Mouse (Mus musculus): Measurements from ENCODE around the gene Myo5a. TPM values are rescaled to one million over a fixed set of nuclear protein-coding genes. Genes with fewer than 3 reads are reported as not detected.
A peak's percentile ranks its signal among the peaks of the same experiment; 100 is the strongest.

Myo5a gene
- polyA plus RNA-seq, 1 experiment = 16.8 TPM

DNA sequence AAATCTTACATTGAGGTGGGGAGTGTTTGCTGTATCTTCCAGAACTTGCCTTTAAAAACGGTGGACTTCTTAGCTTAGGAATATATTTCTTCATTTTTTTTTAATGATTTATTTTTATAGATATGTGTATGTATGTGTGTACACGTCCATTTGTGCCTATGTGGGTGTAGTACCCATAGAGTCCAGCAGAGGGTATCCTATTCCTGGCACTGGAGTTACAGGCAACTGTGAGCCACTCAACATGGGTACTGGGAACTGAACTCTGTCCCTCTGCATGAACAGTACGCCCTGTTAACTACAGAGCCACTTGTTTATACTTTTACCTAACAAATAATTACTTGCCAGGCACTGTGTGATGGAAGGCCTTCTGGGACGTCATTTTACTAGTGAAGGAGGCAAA lies 188.8 kb downstream of the Myo5a start:
- peaks cover 6% of the 10 kb centered on the region for H3K4me1 ChIP-seq (ENCODE audit: control insufficient read depth, insufficient read depth, low read length)
- H3K4me3 ChIP-seq (replicated peaks; ENCODE audit: control insufficient read depth, low read depth, low read length) = no peak overlapping the region
- TF ChIP-seq POLR2A (IDR thresholded peaks at IDR 0.05; ENCODE audit: borderline replicate concordance, control insufficient read depth, low read depth, low read length) = no peak
- TF ChIP-seq CTCF (IDR thresholded peaks at IDR 0.05; ENCODE audit: control insufficient read depth, insufficient read depth, low read length) = no peak
- 81% methylated on average over 4 of the region's 4 CpGs for WGBS
- no peak overlapping the region for H3K27ac ChIP-seq (ENCODE audit: control insufficient read depth, insufficient read depth, low read depth, low read length, poor library complexity)

DNA sequence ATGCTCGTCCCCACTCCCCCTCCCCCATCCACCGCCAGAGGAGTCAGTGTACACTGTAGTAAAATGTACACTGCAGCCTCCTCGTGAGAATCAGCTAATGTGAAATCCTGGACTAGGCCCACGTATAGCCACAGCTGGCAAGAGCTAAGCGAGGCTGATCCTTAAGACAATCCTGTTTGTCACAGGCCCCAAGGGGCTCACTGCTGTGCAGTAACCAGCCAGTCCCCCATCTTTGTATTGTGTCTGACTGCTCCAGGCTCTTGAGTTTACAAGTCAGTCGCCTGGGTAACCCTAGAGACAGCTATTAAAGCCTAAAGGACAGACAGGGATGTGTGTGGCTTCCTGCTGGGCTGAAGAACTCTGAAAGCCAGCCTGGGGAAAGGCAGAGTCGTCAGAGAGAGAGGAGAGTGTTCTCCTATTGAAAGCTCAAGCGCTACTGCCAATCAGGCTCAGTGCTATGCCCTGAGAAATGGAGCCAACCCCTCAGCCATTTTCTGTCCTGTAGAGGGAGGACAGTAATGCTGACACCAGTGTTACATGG lies 190.6 kb downstream of the Myo5a start:
- H3K4me3 ChIP-seq (replicated peaks; ENCODE audit: control insufficient read depth, low read depth, low read length) = no peak overlapping the region
- TF ChIP-seq POLR2A (IDR thresholded peaks at IDR 0.05; ENCODE audit: borderline replicate concordance, control insufficient read depth, low read depth, low read length) = no peak
- no peak for TF ChIP-seq CTCF (IDR thresholded peaks at IDR 0.05; ENCODE audit: control insufficient read depth, insufficient read depth, low read length)
- H3K27ac ChIP-seq (ENCODE audit: control insufficient read depth, insufficient read depth, low read depth, low read length, poor library complexity) = no peak overlapping the region
- peaks cover 2% of the 10 kb centered on the region; the same call in 1 of the 2 replicates for H3K4me1 ChIP-seq (ENCODE audit: control insufficient read depth, insufficient read depth, low read length)
- WGBS = 43% methylated on average over 8 of the region's 8 CpGs

DNA sequence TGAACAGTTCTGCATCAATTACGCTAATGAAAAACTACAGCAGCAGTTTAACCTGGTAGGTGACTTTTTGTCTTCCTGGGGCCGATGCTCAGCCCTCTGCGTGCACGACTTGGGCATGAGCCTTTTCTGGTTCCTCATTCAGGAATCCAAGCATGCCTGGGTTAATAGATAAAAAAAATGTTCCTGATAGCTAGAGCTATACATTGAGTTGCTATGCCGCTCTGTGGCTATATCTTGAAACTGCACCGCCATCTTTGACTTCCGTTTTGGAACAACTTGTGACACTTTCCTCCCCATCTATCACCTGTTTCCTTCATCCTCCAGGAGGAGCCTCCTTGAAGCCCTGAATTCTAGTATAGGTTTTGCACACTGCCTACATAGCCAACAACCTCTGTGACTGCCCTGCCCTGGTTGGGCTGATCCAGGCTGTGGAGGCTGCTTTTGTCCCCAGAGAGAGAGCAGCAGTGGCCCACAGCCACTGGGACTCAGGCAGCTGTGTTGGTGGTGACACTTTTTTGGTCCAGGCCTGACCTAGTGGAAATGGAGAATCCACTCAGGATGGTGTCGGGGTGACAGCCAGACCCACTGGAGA lies 191.5 kb downstream of the Myo5a start:
- WGBS = 14% methylated on average over 8 of the region's 8 CpGs
- no peak overlapping the region for H3K27ac ChIP-seq (ENCODE audit: control insufficient read depth, insufficient read depth, low read depth, low read length, poor library complexity)
- peaks cover 2% of the 10 kb centered on the region; the same call in 1 of the 2 replicates for H3K4me1 ChIP-seq (ENCODE audit: control insufficient read depth, insufficient read depth, low read length)
- H3K4me3 ChIP-seq (replicated peaks; ENCODE audit: control insufficient read depth, low read depth, low read length) = peak overlapping the region; percentile 3
- TF ChIP-seq CTCF (IDR thresholded peaks at IDR 0.05; ENCODE audit: control insufficient read depth, insufficient read depth, low read length) (no peak), POLR2A (IDR thresholded peaks at IDR 0.05; ENCODE audit: borderline replicate concordance, control insufficient read depth, low read depth, low read length) (no peak)

DNA sequence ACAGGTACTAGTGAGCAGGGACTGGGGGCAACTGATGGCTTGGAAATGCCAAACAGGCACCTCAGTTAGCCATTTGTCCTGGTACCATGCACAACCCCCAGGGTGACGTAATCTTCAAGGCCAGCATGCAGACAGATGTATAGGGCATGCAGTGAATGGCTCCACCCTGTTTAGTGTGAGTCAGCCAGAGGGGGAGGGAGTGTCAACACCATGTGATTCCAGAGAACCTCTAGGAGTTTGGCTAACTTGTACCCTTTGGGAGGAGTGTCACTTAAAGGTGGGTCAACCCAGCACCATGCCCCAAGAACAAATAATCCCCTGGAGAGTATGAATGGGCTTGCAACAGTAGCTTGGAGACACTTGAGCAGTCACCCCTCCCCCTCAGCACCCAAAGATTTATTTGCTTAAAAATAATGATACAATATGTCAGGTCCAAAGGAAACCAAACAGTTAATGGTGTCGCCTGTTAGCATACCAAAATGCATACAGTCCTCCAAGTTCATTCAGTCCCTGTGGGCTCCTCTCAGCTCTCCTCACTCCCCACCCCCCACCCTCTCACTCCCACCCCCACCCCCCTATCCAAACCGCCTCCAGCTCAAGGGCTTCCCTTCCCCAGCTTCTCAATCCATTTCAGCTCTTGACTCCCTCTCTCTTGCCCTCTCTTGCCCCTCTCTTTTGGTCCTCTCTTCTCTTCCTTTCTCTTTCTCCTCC lies 193.3 kb downstream of the Myo5a start:
- Histone ChIP-seq H3K4me3 (replicated peaks; ENCODE audit: control insufficient read depth, low read depth, low read length) (no peak overlapping the region), H3K27ac (ENCODE audit: control insufficient read depth, insufficient read depth, low read depth, low read length, poor library complexity) (no peak overlapping the region), H3K4me1 (ENCODE audit: control insufficient read depth, insufficient read depth, low read length) (peaks cover 2% of the 10 kb centered on the region; the same call in 1 of the 2 replicates)
- 69% methylated on average over 3 of the region's 3 CpGs for WGBS
- no peak for TF ChIP-seq CTCF (IDR thresholded peaks at IDR 0.05; ENCODE audit: control insufficient read depth, insufficient read depth, low read length)
- TF ChIP-seq POLR2A (IDR thresholded peaks at IDR 0.05; ENCODE audit: borderline replicate concordance, control insufficient read depth, low read depth, low read length) = no peak

DNA sequence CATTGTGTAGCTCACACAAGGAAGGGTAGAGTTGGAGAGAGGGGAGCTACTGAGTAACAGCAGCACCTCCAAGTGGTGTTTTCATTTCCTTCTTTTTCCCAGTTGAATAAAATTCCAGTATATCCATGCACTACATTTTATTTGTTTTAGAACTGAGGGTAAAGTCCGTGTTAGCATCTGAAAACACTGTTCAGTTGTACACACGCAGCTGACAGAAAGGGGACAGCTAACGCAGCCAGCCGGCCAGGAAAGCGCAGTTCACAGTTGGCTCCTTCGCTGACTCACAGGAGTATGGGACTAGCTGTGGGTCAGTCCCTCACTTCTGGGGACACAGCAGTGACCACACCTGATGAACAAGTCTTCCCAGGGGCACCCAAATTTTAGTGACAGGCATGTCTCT lies 196.3 kb downstream of the Myo5a start:
- H3K4me1 ChIP-seq (ENCODE audit: control insufficient read depth, insufficient read depth, low read length) = no peaks in the 10 kb centered on the region; the same call in 1 of the 2 replicates
- WGBS = 83% methylated on average over 6 of the region's 6 CpGs
- H3K27ac ChIP-seq (ENCODE audit: control insufficient read depth, insufficient read depth, low read depth, low read length, poor library complexity) = no peak overlapping the region
- TF ChIP-seq CTCF (IDR thresholded peaks at IDR 0.05; ENCODE audit: control insufficient read depth, insufficient read depth, low read length) = no peak
- TF ChIP-seq POLR2A (IDR thresholded peaks at IDR 0.05; ENCODE audit: borderline replicate concordance, control insufficient read depth, low read depth, low read length) = no peak
- H3K4me3 ChIP-seq (replicated peaks; ENCODE audit: control insufficient read depth, low read depth, low read length) = no peak overlapping the region

DNA sequence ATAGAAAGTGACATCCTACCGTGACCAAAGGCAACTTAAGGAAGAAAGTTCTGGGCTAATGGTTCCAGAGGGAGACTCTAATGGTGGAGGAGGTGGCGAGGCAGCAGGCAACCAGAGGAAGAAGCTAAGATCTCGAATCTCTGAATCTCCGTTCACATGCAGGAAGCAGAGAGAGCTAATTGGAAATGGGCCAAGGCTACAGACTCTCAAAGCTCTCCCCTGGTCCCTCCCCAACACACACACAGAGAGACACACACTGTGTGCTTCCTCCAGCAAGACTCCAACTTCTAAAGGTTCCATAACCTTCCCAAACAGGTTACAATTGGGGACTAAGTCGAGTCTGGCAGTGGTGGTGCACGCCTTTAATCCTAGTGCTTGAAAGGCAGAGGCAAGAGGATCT lies 199.6 kb downstream of the Myo5a start:
- Histone ChIP-seq H3K4me1 (ENCODE audit: control insufficient read depth, insufficient read depth, low read length) (no peaks in the 10 kb centered on the region), H3K4me3 (replicated peaks; ENCODE audit: control insufficient read depth, low read depth, low read length) (no peak overlapping the region), H3K27ac (ENCODE audit: control insufficient read depth, insufficient read depth, low read depth, low read length, poor library complexity) (no peak overlapping the region)
- 38% methylated on average over 6 of the region's 6 CpGs for WGBS
- TF ChIP-seq CTCF (IDR thresholded peaks at IDR 0.05; ENCODE audit: control insufficient read depth, insufficient read depth, low read length) (no peak), POLR2A (IDR thresholded peaks at IDR 0.05; ENCODE audit: borderline replicate concordance, control insufficient read depth, low read depth, low read length) (no peak)

DNA sequence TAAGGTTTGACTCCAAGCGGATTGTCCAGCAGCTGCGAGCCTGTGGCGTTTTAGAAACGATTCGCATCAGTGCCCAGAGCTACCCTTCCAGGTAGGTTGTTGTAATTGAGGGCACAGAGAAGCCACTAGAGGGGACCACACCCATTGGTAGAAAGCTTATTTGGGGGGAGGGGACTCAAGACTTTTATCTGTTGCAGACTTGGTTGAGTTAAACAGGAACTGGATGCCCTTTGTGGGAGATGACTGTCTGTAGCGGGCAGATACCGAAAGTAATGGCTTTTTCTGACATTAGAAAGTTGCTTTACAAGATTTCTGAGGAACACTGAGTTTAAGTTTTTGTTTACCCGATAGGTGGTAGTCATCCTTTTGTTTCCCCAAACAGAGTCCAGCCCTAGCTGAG lies 200.7 kb downstream of the Myo5a start:
- H3K4me1 ChIP-seq (ENCODE audit: control insufficient read depth, insufficient read depth, low read length) = no peaks in the 10 kb centered on the region
- no peak overlapping the region for H3K27ac ChIP-seq (ENCODE audit: control insufficient read depth, insufficient read depth, low read depth, low read length, poor library complexity)
- no peak overlapping the region for H3K4me3 ChIP-seq (replicated peaks; ENCODE audit: control insufficient read depth, low read depth, low read length)
- TF ChIP-seq POLR2A (IDR thresholded peaks at IDR 0.05; ENCODE audit: borderline replicate concordance, control insufficient read depth, low read depth, low read length) = no peak
- TF ChIP-seq CTCF (IDR thresholded peaks at IDR 0.05; ENCODE audit: control insufficient read depth, insufficient read depth, low read length) = no peak
- WGBS = 78% methylated on average over 8 of the region's 8 CpGs

Other genes starting within 250 kb of the Myo5a start
- not detected in 2 replicates for gene Onecut1, start 209.1 kb upstream of the Myo5a start, polyA plus RNA-seq (2011; ENCODE audit: insufficient read depth, insufficient read length, low replicate concordance, missing spikeins)
- 9.3 and 25.2 TPM in 2 replicates for gene Fam214a, start 118.1 kb upstream of the Myo5a start, polyA plus RNA-seq (2011; ENCODE audit: insufficient read depth, insufficient read length, low replicate concordance, missing spikeins)
- 144 and 189 TPM in 2 replicates for gene Arpp19, start 33.4 kb upstream of the Myo5a start, polyA plus RNA-seq (2011; ENCODE audit: insufficient read depth, insufficient read length, low replicate concordance, missing spikeins)
- gene Myo5c, start 161.0 kb downstream of the Myo5a start, polyA plus RNA-seq (2011; ENCODE audit: insufficient read depth, insufficient read length, low replicate concordance, missing spikeins) = 1.2 TPM in 1 of 2 replicates, not detected in the other
- 5.2 TPM in 1 of 2 replicates, not detected in the other for gene Gnb5, start 235.3 kb downstream of the Myo5a start, polyA plus RNA-seq (2011; ENCODE audit: insufficient read depth, insufficient read length, low replicate concordance, missing spikeins)

Data from bone marrow, adult 2 months (tissue).